Mouse (Mus musculus) liver, embryonic 14.5 days (tissue): ENCODE data around the gene Leng9. TPM values are rescaled to one million over a fixed set of nuclear protein-coding genes. Genes with fewer than 3 reads are reported as not detected.
A peak's percentile ranks its signal among the peaks of the same experiment; 100 is the strongest.

ENCODE experiments used
- ATAC-seq: fragments of 200-750 bp; cut with Nextera tagmentation; 2 replicates; pipeline ENCODE4 v1.8.0; 2017; ENCODE audit warnings: moderate number of reproducible peaks, mild to moderate bottlenecking, moderate library complexity; ENCODE audit not compliant: insufficient read depth
- DNase-seq, 3 experiments: peaks; one replicate each; pipeline ENCODE4 v3.0.0-alpha.2; 2012 to 2013; ENCODE audit warnings: low read depth in 3 of 3, low spot score in 3 of 3
- H3K27ac ChIP-seq: fragments of 300-500 bp; sonication (generic); 2 replicates; pipeline ENCODE4 v1.5.1; 2014; ENCODE audit warnings: moderate library complexity, mild to moderate bottlenecking, control low read depth, inconsistent platforms
- H3K27me3 ChIP-seq: fragments of 300-500 bp; sonication (generic); 2 replicates; pipeline ENCODE4 v1.6.1; 2014; ENCODE audit warnings: mild to moderate bottlenecking, low read length, moderate library complexity; ENCODE audit not compliant: control insufficient read depth, insufficient read depth
- H3K36me3 ChIP-seq: fragments of 300-500 bp; sonication (generic); replicated peaks from 2 replicates; pipeline ENCODE4 v1.6.1; 2014; ENCODE audit warnings: low read depth; ENCODE audit not compliant: control insufficient read depth, insufficient read depth
- H3K4me1 ChIP-seq, 2 experiments: fragments of 200-500 bp in 1 of 2; fragments of 300-500 bp in 1 of 2; sonication (generic) in 1 of 2; replicated peaks; 2 replicates each; pipeline ENCODE4 v1.6.1; 2012 to 2014; ENCODE audit warnings: antibody characterized with exemption in 1 of 2, inconsistent platforms in 1 of 2, low read length in 1 of 2; ENCODE audit not compliant: control insufficient read depth in 2 of 2, insufficient read depth in 2 of 2
- H3K4me2 ChIP-seq: fragments of 300-500 bp; sonication (generic); 2 replicates; pipeline ENCODE4 v1.6.1; 2014; ENCODE audit warnings: low read depth, mild to moderate bottlenecking, control low read depth, moderate library complexity
- H3K4me3 ChIP-seq, 2 experiments: fragments of 200-500 bp in 1 of 2; fragments of 300-500 bp in 1 of 2; sonication (generic) in 1 of 2; 2 replicates each; pipeline ENCODE4 v1.5.1; 2012 to 2014; ENCODE audit warnings: low read depth in 2 of 2, low read length in 2 of 2, mild to moderate bottlenecking in 2 of 2, control low read depth in 1 of 2, inconsistent platforms in 1 of 2, moderate library complexity in 1 of 2; ENCODE audit not compliant: insufficient read depth in 1 of 2
- H3K9ac ChIP-seq: fragments of 300-500 bp; sonication (generic); replicated peaks from 2 replicates; pipeline ENCODE4 v1.6.1; 2014; ENCODE audit warnings: mild to moderate bottlenecking, control low read depth, moderate library complexity
- H3K9me3 ChIP-seq: fragments of 300-500 bp; sonication (generic); 2 replicates; pipeline ENCODE4 v1.6.1; 2016; ENCODE audit warnings: low read length, mixed read lengths; ENCODE audit not compliant: control insufficient read depth
- CTCF ChIP-seq: IDR thresholded peaks from 2 replicates; pipeline ENCODE4 v1.5.1; 2016; ENCODE audit warnings: antibody characterized with exemption, low read depth, control low read depth
- EP300 ChIP-seq: IDR thresholded peaks from 2 replicates; pipeline ENCODE4 v1.6.1; 2016; ENCODE audit warnings: antibody characterized with exemption, low read depth
- WGBS: fragments of 180-500 bp; shearing (Covaris S2); extraction: QIAGEN DNeasy Blood & Tissue Kit; methylation state at CpG from one replicate; pipeline ENCODE4 v1.1.7; 2014; ENCODE audit not compliant: insufficient replicate concordance; 5-methylcytosine and 5-hydroxymethylcytosine counted together
- polyA plus RNA-seq, 2 experiments: library from polyadenylated mRNA; depleted of rRNA in 1 of 2; stranded (reverse) in 1 of 2; unstranded in 1 of 2; fragments of >200 nt; fragmentation: Nextera tagmentation in 1 of 2; extraction: Ambion mirVana in 1 of 2; gene quantifications; 2 replicates each; pipeline versions ENCODE4 v1.2.1 to v1.2.3; 2012 to 2014

Gene Leng9
- polyA plus RNA-seq (2012; rRNA removed) (0.61 and 0.71 TPM in 2 replicates), polyA plus RNA-seq (2014; fragmentation: Nextera tagmentation; extraction: Ambion mirVana) (0.44 and 0.56 TPM in 2 replicates)

- Histone ChIP-seq H3K4me1 (peaks cover 3 to 10% of the 10 kb centered on the region in 2 experiments), H3K9me3 (no peaks in the 10 kb centered on the region), H3K4me2 (peak within 1 kb of the TSS; percentile 94), H3K27me3 (0 out of 2 replicates have a peak, but pooled peaks cover 3% of the 10 kb centered on the region), H3K36me3 (peaks cover 29% of the 10 kb centered on the region), H3K4me3 (peak within 1 kb of the TSS; percentile 75 to 82), H3K27ac (peak within 1 kb of the TSS; percentile 67), H3K9ac (peak within 1 kb of the TSS; percentile 68)
- peak; percentile 18; the same call in 1 of the 2 replicates for ATAC-seq
- WGBS: 2% methylated on average over 14 of the region's 14 CpGs
- TF ChIP-seq EP300: no peak
- TF ChIP-seq CTCF: no peak
- DNase-seq: peak in 2 of 3 experiments; percentile 22 to 48
These were observed at the start of gene Leng9 for GRCm38 (mm10) chr7:4150059-4150541. TSS of gene Leng9 (minus strand) at chr7:4150374.

- Histone ChIP-seq H3K9ac (no peak overlapping the region), H3K4me2 (no peak overlapping the region), H3K27ac (no peak overlapping the region), H3K36me3 (no peaks in the 10 kb centered on the region), H3K27me3 (no peaks in the 10 kb centered on the region), H3K4me1 (no peaks in the 10 kb centered on the region), H3K4me3 (no peak overlapping the region), H3K9me3 (no peaks in the 10 kb centered on the region)
- TF ChIP-seq EP300: no peak
- TF ChIP-seq CTCF: no peak
- ATAC-seq (no peak), DNase-seq (peak in 1 of 3 experiments; percentile 22)
- WGBS: 26% methylated on average over 3 of the region's 3 CpGs
These were observed 28.3 kb upstream of the Leng9 start for GRCm38 (mm10) chr7:4178438-4178837.

DNA sequence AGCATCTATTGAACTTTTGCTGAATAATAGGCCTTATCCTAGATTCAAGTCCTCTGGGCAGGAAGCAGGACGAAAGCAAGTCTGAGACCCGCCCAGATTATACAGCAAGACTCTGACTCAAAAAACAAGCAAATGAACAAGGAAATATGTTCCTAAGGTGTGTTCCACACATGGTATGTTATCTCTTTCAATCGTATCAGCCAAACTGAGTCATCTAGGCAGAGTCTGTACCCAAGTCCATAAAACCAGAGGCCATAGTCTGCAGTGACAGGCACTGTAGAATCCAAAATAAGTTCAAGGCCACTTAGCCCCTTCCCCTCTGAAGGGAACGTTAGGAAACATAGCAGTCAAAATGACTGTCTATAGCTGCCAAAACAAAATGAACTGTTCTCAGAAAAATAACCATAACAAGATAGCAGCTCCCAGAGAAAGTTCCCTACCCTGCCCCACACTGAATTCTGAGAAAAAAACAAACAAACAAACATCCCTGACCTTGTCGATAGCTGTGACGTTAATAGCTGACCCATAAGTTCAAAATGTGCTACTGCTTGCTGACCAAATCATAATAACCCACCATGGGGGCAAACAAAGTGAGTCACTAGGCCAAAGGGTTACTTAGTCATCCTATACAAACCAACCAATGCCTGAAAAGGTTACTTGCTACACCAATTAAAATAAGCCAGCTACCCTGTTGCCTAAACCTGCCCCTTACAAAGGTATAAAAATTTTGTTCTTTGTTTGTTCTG is 20.2 kb upstream of the Leng9 start:
- no peak for TF ChIP-seq CTCF
- no peak for TF ChIP-seq EP300
- no peaks in the 10 kb centered on the region; a peak in 1 of 4 replicates for H3K4me1 ChIP-seq
- no peaks in the 10 kb centered on the region for H3K36me3 ChIP-seq
- 52% methylated on average over 6 of the region's 6 CpGs for WGBS
- no peaks in the 10 kb centered on the region for H3K27me3 ChIP-seq
- ATAC-seq: no peak
- H3K4me3 ChIP-seq: no peak overlapping the region
- H3K4me2 ChIP-seq: no peak overlapping the region
- no peak for DNase-seq
- no peak overlapping the region for H3K27ac ChIP-seq
- no peak overlapping the region for H3K9ac ChIP-seq
- H3K9me3 ChIP-seq: no peaks in the 10 kb centered on the region

- Histone ChIP-seq H3K9ac (no peak overlapping the region), H3K9me3 (no peaks in the 10 kb centered on the region), H3K4me3 (no peak overlapping the region), H3K4me2 (no peak overlapping the region), H3K36me3 (no peaks in the 10 kb centered on the region), H3K27me3 (no peaks in the 10 kb centered on the region), H3K27ac (no peak overlapping the region), H3K4me1 (peaks cover 0 to 9% of the 10 kb centered on the region in 2 experiments; a peak in 2 of 4 replicates)
- DNase-seq: no peak
- ATAC-seq: no peak
- TF ChIP-seq EP300 (no peak), CTCF (no peak)
These were observed 16.9 kb upstream of the Leng9 start for GRCm38 (mm10) chr7:4167098-4167497.

DNA sequence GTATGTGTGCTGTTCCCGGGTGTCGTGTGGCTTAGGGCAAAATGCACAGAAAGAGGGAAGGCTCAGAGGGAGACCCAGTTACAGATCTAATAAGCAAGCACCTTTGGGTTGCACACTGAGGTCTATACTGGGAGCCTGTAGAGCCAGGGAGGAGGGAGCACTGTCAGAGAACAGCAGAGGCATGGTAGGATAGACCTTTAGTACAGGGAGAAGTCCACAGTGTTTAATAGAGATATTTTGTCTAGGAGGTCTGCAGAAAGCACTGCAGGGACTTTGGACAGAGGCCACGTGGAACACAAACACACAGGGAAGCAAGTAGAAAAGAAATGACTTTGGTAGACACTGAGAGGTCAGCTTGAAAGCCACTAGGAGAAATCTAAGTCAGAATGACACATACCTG is 15.1 kb upstream of the Leng9 start:
- Histone ChIP-seq H3K9me3 (no peaks in the 10 kb centered on the region), H3K4me2 (no peak overlapping the region), H3K27me3 (no peaks in the 10 kb centered on the region), H3K27ac (no peak overlapping the region), H3K4me3 (no peak overlapping the region), H3K4me1 (peaks cover 0 to 9% of the 10 kb centered on the region in 2 experiments; a peak in 2 of 4 replicates), H3K9ac (no peak overlapping the region), H3K36me3 (no peaks in the 10 kb centered on the region)
- DNase-seq (no peak), ATAC-seq (no peak)
- 20% methylated on average over 3 of the region's 3 CpGs for WGBS
- TF ChIP-seq EP300: no peak
- no peak for TF ChIP-seq CTCF
